Mouse (Mus musculus) embryo, embryonic 10 days (tissue): Measurements from ENCODE around the gene Gm12830.

Experiments
- DNase-seq: peaks from one replicate; pipeline ENCODE4 v3.0.0-alpha.2; 2015; ENCODE audit warnings: low spot score

The Gm12830 gene

DNA sequence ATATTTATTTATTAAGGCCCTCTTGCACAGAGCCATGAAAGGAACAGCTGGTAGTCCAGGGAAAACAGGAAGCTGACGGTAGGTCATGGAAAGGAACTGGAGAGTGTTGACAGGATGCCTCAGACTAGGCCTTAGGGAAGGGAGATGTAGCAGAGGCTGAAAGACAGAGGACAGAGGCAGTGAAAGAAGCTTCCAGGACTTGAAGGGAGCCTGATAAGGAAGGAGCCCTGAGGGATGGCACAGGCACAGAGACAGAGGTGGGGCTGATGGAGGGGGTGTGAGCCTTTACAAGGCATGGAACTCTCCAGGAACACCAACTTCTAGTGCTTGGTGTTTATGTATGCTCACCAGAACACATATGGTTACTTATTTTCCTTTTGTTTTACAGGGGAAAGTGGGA, 23.1 kb downstream of the Gm12830 start:
- no peak for DNase-seq

- no peak for DNase-seq
Observed at GRCm38 (mm10) chr4:114845622-114846021, 24.1 kb downstream of the Gm12830 start.

DNA sequence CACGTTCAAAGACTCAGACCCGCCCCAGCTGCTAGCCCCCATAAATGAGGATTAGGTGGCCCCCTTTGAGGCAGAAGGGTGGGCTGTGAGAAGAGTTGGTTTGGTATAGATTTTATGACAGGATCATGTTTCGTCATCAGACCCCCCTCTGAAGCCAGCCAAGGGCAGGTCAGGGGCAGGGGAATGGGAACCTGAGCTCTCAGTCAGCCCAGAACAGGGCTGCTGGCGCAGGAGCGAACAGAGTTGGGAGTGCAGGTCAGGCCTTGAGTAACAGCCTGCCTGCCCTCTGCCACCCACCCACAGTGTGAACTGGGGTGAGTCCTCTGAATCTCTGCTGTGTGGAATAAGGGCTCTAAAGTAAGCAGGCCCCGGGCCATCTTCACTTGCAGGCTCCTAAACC, 25.2 kb downstream of the Gm12830 start:
- DNase-seq: no peak

GRCm38 (mm10) chr4:114853968-114854367, 32.4 kb downstream of the Gm12830 start:
- DNase-seq: no peak

GRCm38 (mm10) chr4:114858426-114858825, 36.9 kb downstream of the Gm12830 start:
- DNase-seq: no peak

GRCm38 (mm10) chr4:114863166-114863565, 41.6 kb downstream of the Gm12830 start:
- no peak for DNase-seq

DNA sequence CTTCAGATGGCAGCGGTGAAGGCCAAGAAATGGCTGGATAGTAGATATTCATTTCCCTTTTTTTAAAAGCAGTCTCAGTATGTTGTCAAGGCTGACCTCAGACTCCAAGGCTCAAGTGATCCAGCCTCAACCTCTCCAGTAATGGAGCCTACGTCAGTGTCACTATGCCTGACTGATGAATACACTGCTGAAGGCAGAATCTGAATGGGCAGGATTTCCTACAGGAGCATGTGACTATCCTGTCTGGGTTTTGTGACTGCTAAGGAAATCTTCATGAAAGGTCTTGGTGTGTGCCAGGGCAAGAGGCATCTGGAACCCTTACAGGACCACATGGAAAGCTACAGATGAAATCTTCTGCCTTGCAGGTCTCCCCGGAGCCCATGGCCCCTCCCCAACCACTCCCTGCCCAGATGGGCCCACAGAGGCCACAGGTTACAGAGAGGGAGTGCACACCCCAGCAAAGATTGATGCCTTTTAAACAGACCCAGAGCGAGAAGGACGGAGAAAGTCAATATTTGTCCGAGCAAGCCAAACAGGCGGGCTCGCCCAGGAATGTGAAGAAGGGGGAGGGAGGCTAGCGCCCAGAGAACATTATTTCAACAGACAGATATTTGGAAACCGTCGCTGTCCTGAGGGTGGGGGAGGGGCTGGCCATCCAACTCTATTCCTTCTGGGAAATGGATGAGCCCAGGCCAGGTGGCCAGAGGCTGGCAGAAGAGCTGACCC, 48.4 kb downstream of the Gm12830 start:
- peak; percentile 61 for DNase-seq

- peak; percentile 21 for DNase-seq
Observed at GRCm38 (mm10) chr4:114876441-114876972, 55.0 kb downstream of the Gm12830 start.

GRCm38 (mm10) chr4:114882232-114882631, 60.7 kb downstream of the Gm12830 start:
- no peak for DNase-seq

DNA sequence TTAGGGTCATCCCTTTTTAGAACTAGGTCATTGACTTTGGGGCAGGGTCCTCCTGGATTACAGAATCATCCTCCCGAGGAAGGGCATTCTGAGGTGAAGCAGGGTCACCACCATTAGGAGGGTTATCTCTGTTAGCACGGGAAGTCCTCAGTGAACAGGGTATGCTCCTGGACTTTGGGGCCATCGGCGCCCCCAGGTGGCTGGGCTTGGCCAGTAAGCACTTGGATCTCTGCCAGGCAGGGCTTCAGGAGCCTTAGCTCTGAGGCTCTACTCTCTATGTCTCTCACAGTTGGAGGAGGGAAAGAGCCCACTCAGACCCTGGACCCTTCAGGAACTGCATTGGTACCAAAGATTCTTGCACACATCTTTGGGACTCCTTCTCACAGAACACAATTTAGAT, 76.3 kb downstream of the Gm12830 start:
- peak; percentile 40 for DNase-seq

- DNase-seq: no peak
Observed at GRCm38 (mm10) chr4:114899885-114900284, 78.4 kb downstream of the Gm12830 start.

DNA sequence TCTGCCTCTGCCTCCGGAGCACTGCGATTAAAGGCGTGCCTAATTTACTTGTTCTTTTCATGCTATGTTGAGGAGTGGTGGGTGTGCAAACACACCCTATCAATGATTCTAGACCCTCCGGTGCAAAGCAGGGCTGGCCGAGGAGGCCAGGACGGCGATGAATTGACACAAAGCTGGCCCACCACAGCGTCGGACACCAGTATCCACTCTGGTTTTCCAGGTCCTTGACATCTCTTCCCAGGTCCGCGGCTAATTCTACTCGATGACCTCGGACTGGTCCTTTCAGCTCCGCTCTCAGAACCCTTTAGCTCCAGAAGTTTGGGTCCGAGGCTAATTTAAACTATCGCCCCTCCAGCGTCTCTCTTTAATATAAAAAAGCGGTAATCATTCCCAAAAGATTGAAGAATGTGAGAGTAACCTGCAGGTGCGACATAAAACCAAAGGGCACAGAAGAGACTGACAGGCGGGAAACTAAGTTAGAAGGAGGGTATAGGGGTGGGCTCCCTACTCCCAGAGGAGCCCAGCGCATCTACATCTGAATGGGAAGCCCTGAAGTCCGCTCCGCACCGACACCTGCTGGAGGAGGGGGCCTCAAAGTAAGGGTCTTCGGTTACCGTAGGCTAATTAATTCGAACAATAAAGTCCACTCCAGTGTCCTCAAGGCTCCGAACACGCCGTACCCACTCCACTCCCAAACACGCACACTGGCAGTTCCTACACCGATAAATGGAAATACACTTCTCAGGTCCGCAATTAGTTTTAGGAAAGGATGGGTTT, 79.5 kb downstream of the Gm12830 start:
- DNase-seq: peak; percentile 58

- peak; percentile 71 for DNase-seq
Observed at GRCm38 (mm10) chr4:114901643-114902351, 80.3 kb downstream of the Gm12830 start.

GRCm38 (mm10) chr4:114902641-114903421, 81.3 kb downstream of the Gm12830 start:
- peak; percentile 79 for DNase-seq

DNA sequence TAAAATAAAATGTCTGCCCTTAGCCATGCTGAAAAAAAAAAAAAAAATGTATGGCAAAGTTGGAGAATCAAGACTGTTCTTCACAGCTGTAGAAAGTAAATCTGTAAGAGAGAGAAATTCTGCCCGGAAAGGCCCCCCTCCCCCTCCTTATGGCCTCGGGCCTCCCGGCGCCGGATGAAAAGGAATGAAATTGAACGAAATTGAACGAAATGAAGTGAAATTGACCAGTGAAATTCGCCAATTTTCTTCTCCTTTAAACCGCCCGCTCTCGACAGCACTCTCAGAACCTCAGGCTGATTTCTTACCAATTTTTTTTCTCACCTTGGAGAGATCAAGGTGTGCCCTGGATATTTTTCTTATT, 81.9 kb downstream of the Gm12830 start:
- no peak for DNase-seq

DNA sequence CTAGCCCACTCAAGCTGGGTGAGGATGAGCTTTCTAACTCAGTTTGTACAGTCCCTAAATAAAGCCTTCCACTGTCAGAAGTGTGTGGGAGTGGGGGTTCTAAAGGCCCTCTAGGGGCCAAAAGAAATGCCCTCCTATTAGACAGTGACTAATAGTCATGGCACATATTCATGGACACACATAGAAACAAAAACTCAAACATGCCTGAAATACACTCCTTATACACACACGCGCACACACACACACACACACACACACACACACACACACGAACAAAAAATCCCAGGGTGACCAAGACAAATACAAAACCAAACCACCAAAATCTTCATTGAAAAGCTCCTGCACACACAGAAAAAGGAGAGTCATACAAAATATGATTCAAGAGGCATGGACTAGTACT, 84.0 kb downstream of the Gm12830 start:
- DNase-seq: no peak
